Mouse (Mus musculus) lung, adult 2 months (tissue): ENCODE data around the gene Apbb1ip.

Experiments used
- CTCF ChIP-seq: fragments of 200-500 bp; IDR thresholded peaks from 2 replicates; pipeline ENCODE4 v1.5.1; 2011; ENCODE audit warnings: mild to moderate bottlenecking, low read length, control low read depth; ENCODE audit not compliant: insufficient read depth
- POLR2A ChIP-seq: fragments of 200-500 bp; IDR thresholded peaks from 2 replicates; pipeline ENCODE4 v1.6.1; 2011; ENCODE audit warnings: low read depth, mild to moderate bottlenecking, control low read depth, low read length, borderline replicate concordance; ENCODE audit errors: extremely low read depth

- TF ChIP-seq CTCF (no peak), POLR2A (no peak)
These were observed 10.3 kb downstream of the Apbb1ip start for GRCm38 (mm10) chr2:22784186-22784585.
